Mouse (Mus musculus) natural killer cell, adult 2 months (primary cell): ENCODE data around the gene Adgrl3.

ENCODE experiments used
- DNase-seq, 2 experiments: peaks; one replicate each; pipeline ENCODE4 v3.0.0; 2022; ENCODE audit warnings: low spot score in 2 of 2

The Adgrl3 gene

GRCm38 (mm10) chr5:81564294-81564693 lies 544.4 kb downstream of the Adgrl3 start:
- no peak for DNase-seq

- no peak for DNase-seq
Measured at GRCm38 (mm10) chr5:81566577-81566976, 546.6 kb downstream of the Adgrl3 start.

- DNase-seq, result no peak
Measured at GRCm38 (mm10) chr5:81568743-81569142, 548.8 kb downstream of the Adgrl3 start.

- no peak for DNase-seq
Measured at GRCm38 (mm10) chr5:81582886-81583285, 562.9 kb downstream of the Adgrl3 start.

- DNase-seq, result no peak
Measured at GRCm38 (mm10) chr5:81583425-81583824, 563.5 kb downstream of the Adgrl3 start.

- no peak for DNase-seq
Measured at GRCm38 (mm10) chr5:81584945-81585344, 565.0 kb downstream of the Adgrl3 start.

- no peak for DNase-seq
Measured at GRCm38 (mm10) chr5:81590005-81590694, 570.2 kb downstream of the Adgrl3 start.

- no peak for DNase-seq
Measured at GRCm38 (mm10) chr5:81591481-81591880, 571.5 kb downstream of the Adgrl3 start.

GRCm38 (mm10) chr5:81593396-81593995 lies 573.6 kb downstream of the Adgrl3 start:
- DNase-seq, result no peak

GRCm38 (mm10) chr5:81598041-81598440 lies 578.1 kb downstream of the Adgrl3 start:
- DNase-seq, result no peak

GRCm38 (mm10) chr5:81602889-81603288 lies 583.0 kb downstream of the Adgrl3 start:
- DNase-seq, result no peak

- no peak for DNase-seq
Measured at GRCm38 (mm10) chr5:81605646-81606045, 585.7 kb downstream of the Adgrl3 start.

GRCm38 (mm10) chr5:81610223-81610622 lies 590.3 kb downstream of the Adgrl3 start:
- DNase-seq, result no peak

GRCm38 (mm10) chr5:81614674-81615073 lies 594.7 kb downstream of the Adgrl3 start:
- no peak for DNase-seq

GRCm38 (mm10) chr5:81621106-81621505 lies 601.2 kb downstream of the Adgrl3 start:
- DNase-seq, result no peak

GRCm38 (mm10) chr5:81621715-81622114 lies 601.8 kb downstream of the Adgrl3 start:
- no peak for DNase-seq

GRCm38 (mm10) chr5:81623846-81624245 lies 603.9 kb downstream of the Adgrl3 start:
- DNase-seq, result no peak

GRCm38 (mm10) chr5:81636169-81636568 lies 616.2 kb downstream of the Adgrl3 start:
- no peak for DNase-seq

GRCm38 (mm10) chr5:81638422-81638821 lies 618.5 kb downstream of the Adgrl3 start:
- DNase-seq, result no peak

GRCm38 (mm10) chr5:81640118-81640517 lies 620.2 kb downstream of the Adgrl3 start:
- no peak for DNase-seq

- DNase-seq, result no peak
Measured at GRCm38 (mm10) chr5:81645557-81645956, 625.6 kb downstream of the Adgrl3 start.

GRCm38 (mm10) chr5:81653941-81654340 lies 634.0 kb downstream of the Adgrl3 start:
- no peak for DNase-seq

GRCm38 (mm10) chr5:81661611-81662390 lies 641.9 kb downstream of the Adgrl3 start:
- DNase-seq, result no peak
